Mouse (Mus musculus): Measurements from ENCODE around the gene Ell. TPM values are rescaled to one million over a fixed set of nuclear protein-coding genes. Genes with fewer than 3 reads are reported as not detected.

The Ell gene
- polyA plus RNA-seq, 1 experiment from 2014 or later, result 26.1 TPM

- in situ Hi-C loops (cut with MboI; ENCODE audit: low pct_unique_long_range_greater_than_20kb), result no loop called here
- TF ChIP-seq CTCF (IDR thresholded peaks at IDR 0.05), result peak; percentile 42
- no peak for ATAC-seq
- DNase-seq (ENCODE audit: low read depth, low spot score), result no peak
- H3K27me3 ChIP-seq, result no peaks in the 10 kb centered on the region
- POLR2A ChIA-PET, result interaction anchor here (0.6 to 1.9 kb wide), 2 partner anchors 10 to 133 kb away, joined by 4 to 6 read pairs; no protein-coding TSS in a partner anchor
- CTCF ChIA-PET, result interaction anchor here (1.5 kb wide), 1 partner anchor 11 kb away, joined by 3 read pairs; no protein-coding TSS in a partner anchor
Observed at GRCm38 (mm10) chr8:70549412-70550184, 10.3 kb downstream of the Ell start.

- in situ Hi-C loops (cut with MboI; ENCODE audit: low pct_unique_long_range_greater_than_20kb), result no loop called here
- no peak for ATAC-seq
- no peak for TF ChIP-seq CTCF (IDR thresholded peaks at IDR 0.05)
- no peak for DNase-seq (ENCODE audit: low read depth, low spot score)
- H3K27me3 ChIP-seq, result no peaks in the 10 kb centered on the region
- ChIA-PET POLR2A (interaction anchor here (0.6 to 1.8 kb wide), 3 partner anchors 10 to 58 kb away, joined by 3 to 7 read pairs (median 3); no protein-coding TSS in a partner anchor), CTCF (interaction anchor here (0.8 to 1.8 kb wide), 7 partner anchors 8 to 60 kb away, joined by 3 to 9 read pairs (median 3); no protein-coding TSS in a partner anchor)
Observed at GRCm38 (mm10) chr8:70551558-70552161, 12.4 kb downstream of the Ell start.

- CTCF ChIA-PET, result interaction anchor here (1.3 to 1.8 kb wide), 2 partner anchors 9 to 18 kb away, joined by 3 to 6 read pairs; no protein-coding TSS in a partner anchor
- POLR2A ChIA-PET, result interaction anchor here (0.7 to 1.8 kb wide), 2 partner anchors 11 to 148 kb away, joined by 4 to 7 read pairs; no protein-coding TSS in a partner anchor
- in situ Hi-C loops (cut with MboI; ENCODE audit: low pct_unique_long_range_greater_than_20kb), result no loop called here
- DNase-seq (ENCODE audit: low read depth, low spot score), result no peak
- TF ChIP-seq CTCF (IDR thresholded peaks at IDR 0.05), result no peak
- no peak for ATAC-seq
- no peaks in the 10 kb centered on the region for H3K27me3 ChIP-seq
Observed at GRCm38 (mm10) chr8:70552836-70553235, 13.6 kb downstream of the Ell start.

GRCm38 (mm10) chr8:70553740-70554139 lies 14.5 kb downstream of the Ell start:
- H3K27me3 ChIP-seq, result no peaks in the 10 kb centered on the region
- ChIA-PET POLR2A (no interaction called here), CTCF (no interaction called here)
- DNase-seq (ENCODE audit: low read depth, low spot score), result no peak
- no peak for ATAC-seq
- no peak for TF ChIP-seq CTCF (IDR thresholded peaks at IDR 0.05)
- in situ Hi-C loops (cut with MboI; ENCODE audit: low pct_unique_long_range_greater_than_20kb), result no loop called here

- ChIA-PET CTCF (no interaction called here), POLR2A (no interaction called here)
- in situ Hi-C loops (cut with MboI; ENCODE audit: low pct_unique_long_range_greater_than_20kb), result no loop called here
- no peak for ATAC-seq
- H3K27me3 ChIP-seq, result no peaks in the 10 kb centered on the region
- no peak for TF ChIP-seq CTCF (IDR thresholded peaks at IDR 0.05)
- DNase-seq (ENCODE audit: low read depth, low spot score), result no peak
Observed at GRCm38 (mm10) chr8:70555079-70555747, 16.0 kb downstream of the Ell start.

GRCm38 (mm10) chr8:70558334-70558733 lies 19.1 kb downstream of the Ell start:
- POLR2A ChIA-PET, result no interaction called here
- CTCF ChIA-PET, result interaction anchor here (0.9 to 5.2 kb wide), 5 partner anchors 14 to 54 kb away, joined by 3 to 64 read pairs (median 3); no protein-coding TSS in a partner anchor
- in situ Hi-C loops (cut with MboI; ENCODE audit: low pct_unique_long_range_greater_than_20kb), result no loop called here
- TF ChIP-seq CTCF (IDR thresholded peaks at IDR 0.05), result no peak
- no peak for ATAC-seq
- H3K27me3 ChIP-seq, result no peaks in the 10 kb centered on the region
- no peak for DNase-seq (ENCODE audit: low read depth, low spot score)

GRCm38 (mm10) chr8:70558983-70559382 lies 19.7 kb downstream of the Ell start:
- no peak for DNase-seq (ENCODE audit: low read depth, low spot score)
- in situ Hi-C loops (cut with MboI; ENCODE audit: low pct_unique_long_range_greater_than_20kb), result no loop called here
- ChIA-PET POLR2A (no interaction called here), CTCF (interaction anchor here (1.1 to 5.2 kb wide), 4 partner anchors 15 to 54 kb away, joined by 3 to 64 read pairs (median 4); no protein-coding TSS in a partner anchor)
- TF ChIP-seq CTCF (IDR thresholded peaks at IDR 0.05), result peak; percentile 65
- H3K27me3 ChIP-seq, result no peaks in the 10 kb centered on the region
- no peak for ATAC-seq

- ChIA-PET CTCF (interaction anchor here (1.0 to 5.2 kb wide), 6 partner anchors 8 to 40 kb away, joined by 3 to 64 read pairs (median 6); no protein-coding TSS in a partner anchor), POLR2A (interaction anchor here (1.0 to 2.4 kb wide), 4 partner anchors 10 to 50 kb away, joined by 3 to 7 read pairs (median 4); no protein-coding TSS in a partner anchor)
- no peak for DNase-seq (ENCODE audit: low read depth, low spot score)
- ATAC-seq, result no peak
- H3K27me3 ChIP-seq, result no peaks in the 10 kb centered on the region
- in situ Hi-C loops (cut with MboI; ENCODE audit: low pct_unique_long_range_greater_than_20kb), result no loop called here
- no peak for TF ChIP-seq CTCF (IDR thresholded peaks at IDR 0.05)
Observed at GRCm38 (mm10) chr8:70560096-70560495, 20.8 kb downstream of the Ell start.

- no peak for TF ChIP-seq CTCF (IDR thresholded peaks at IDR 0.05)
- ChIA-PET POLR2A (interaction anchor here (1.0 to 2.4 kb wide), 6 partner anchors 10 to 49 kb away, joined by 3 to 7 read pairs (median 3); no protein-coding TSS in a partner anchor), CTCF (interaction anchor here (1.0 to 5.2 kb wide), 8 partner anchors 9 to 50 kb away, joined by 3 to 64 read pairs (median 6); no protein-coding TSS in a partner anchor)
- in situ Hi-C loops (cut with MboI; ENCODE audit: low pct_unique_long_range_greater_than_20kb), result no loop called here
- DNase-seq (ENCODE audit: low read depth, low spot score), result no peak
- no peak for ATAC-seq
- H3K27me3 ChIP-seq, result no peaks in the 10 kb centered on the region
Observed at GRCm38 (mm10) chr8:70560564-70560963, 21.3 kb downstream of the Ell start.

GRCm38 (mm10) chr8:70561357-70561756 lies 22.1 kb downstream of the Ell start:
- no peak for DNase-seq (ENCODE audit: low read depth, low spot score)
- TF ChIP-seq CTCF (IDR thresholded peaks at IDR 0.05), result no peak
- POLR2A ChIA-PET, result interaction anchor here (1.0 to 2.4 kb wide), 4 partner anchors 9 to 48 kb away, joined by 3 to 7 read pairs (median 4); no protein-coding TSS in a partner anchor
- ATAC-seq, result no peak
- CTCF ChIA-PET, result interaction anchor here (1.0 to 5.2 kb wide), 7 partner anchors 9 to 50 kb away, joined by 3 to 64 read pairs (median 6); no protein-coding TSS in a partner anchor
- H3K27me3 ChIP-seq, result no peaks in the 10 kb centered on the region
- in situ Hi-C loops (cut with MboI; ENCODE audit: low pct_unique_long_range_greater_than_20kb), result no loop called here

All from Patski (cell line).